Mouse (Mus musculus): ENCODE measurements around the gene Map4k4.

DNA sequence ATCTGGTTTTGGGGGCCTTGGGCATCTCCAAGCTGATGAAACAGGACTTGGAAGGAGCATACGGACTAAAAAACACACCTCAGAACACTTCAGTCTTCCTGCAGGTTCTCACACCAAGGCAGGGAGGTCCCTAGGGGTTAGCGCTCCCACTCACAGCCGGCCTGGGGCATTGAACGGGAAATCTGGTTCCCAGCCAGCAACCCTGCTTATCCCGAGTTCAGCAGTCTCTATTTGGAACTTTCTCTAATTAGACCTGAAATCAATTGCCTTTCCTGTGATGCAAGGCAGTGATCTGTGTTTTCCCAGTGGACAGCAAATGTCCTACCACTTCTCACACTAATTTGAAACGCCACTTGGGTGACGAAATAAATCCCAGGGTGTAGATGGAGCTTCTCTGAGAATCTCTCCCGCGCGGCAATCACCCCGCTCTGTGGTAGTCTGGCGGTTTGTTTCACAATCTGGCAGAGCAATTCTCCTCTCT, 31.0 kb upstream of the Map4k4 start:
- TF ChIP-seq POLR2A (IDR thresholded peaks at IDR 0.05; ENCODE audit: extremely low read depth, insufficient read depth, low read length): no peak
- TF ChIP-seq CTCF (IDR thresholded peaks at IDR 0.05; ENCODE audit: low read depth, low read length): no peak
